ENCODE assay signal across 8 mouse cellular contexts in genomic region chr5:140827896-140828295, GRCm38 (mm10). TPM values are rescaled to one million over a fixed set of nuclear protein-coding genes. Genes with fewer than 3 reads are reported as not detected.
DNase-seq lines count a peak whose midpoint lies in the region; ATAC-seq and TF ChIP-seq lines count a peak whose summit lies in the region.

No protein-coding gene starts in this region.

- intact Hi-C loops in heart, adult 2 months (cut with DNase I) = loop anchor here (2.0 to 10.0 kb wide), 4 partner anchors 36 to 183 kb away; partner anchors contain the start of gene Ttyh3
- intact Hi-C loops in left cerebral cortex, postnatal 10 days (cut with DNase I) = loop anchor here (5.0 kb wide), 1 partner anchor 41 kb away; no protein-coding TSS in a partner anchor

- TF ChIP-seq POLR2A in heart, adult 2 months (IDR thresholded peaks at IDR 0.05; ENCODE audit: insufficient read depth, low read depth, low read length) = no peak

- H3K27me3 ChIP-seq in embryonic facial prominence, embryonic 12.5 days = no peaks in the 10 kb centered on the region
- H3K27me3 ChIP-seq in embryonic facial prominence, embryonic 10.5 days (replicated peaks; ENCODE audit: low read depth, poor library complexity, severe bottlenecking) = no peaks in the 10 kb centered on the region
- no peaks in the 10 kb centered on the region for H3K27me3 ChIP-seq in heart, adult 2 months (ENCODE audit: control insufficient read depth, insufficient read depth, low read length)
- H3K27me3 ChIP-seq in midbrain, postnatal 0 days (ENCODE audit: insufficient read depth, low read length) = no peaks in the 10 kb centered on the region

- WGBS in embryonic facial prominence, embryonic 12.5 days = 76% methylated on average over 8 of the region's 8 CpGs
- 85% methylated on average over 8 of the region's 8 CpGs for WGBS in embryonic facial prominence, embryonic 10.5 days
- WGBS in heart, adult 2 months = 9% methylated on average over 8 of the region's 8 CpGs
- WGBS in midbrain, postnatal 0 days = 72% methylated on average over 8 of the region's 8 CpGs

- no peak overlapping the region for H3K4me3 ChIP-seq in embryonic facial prominence, embryonic 12.5 days
- H3K4me3 ChIP-seq in embryonic facial prominence, embryonic 10.5 days = no peak overlapping the region
- peak overlapping the region; percentile 72; the same call in 1 of the 2 replicates for H3K4me3 ChIP-seq in heart, adult 2 months
- H3K4me3 ChIP-seq in midbrain, postnatal 0 days (ENCODE audit: low read depth, low read length) = 0 out of 2 replicates have a peak overlapping the region, but pooled peaks have one; percentile 9

- H3K27ac ChIP-seq in embryonic facial prominence, embryonic 12.5 days = no peak overlapping the region
- no peak overlapping the region for H3K27ac ChIP-seq in embryonic facial prominence, embryonic 10.5 days (replicated peaks)
- H3K27ac ChIP-seq in heart, adult 2 months = peak overlapping the region; percentile 87
- no peak overlapping the region for H3K27ac ChIP-seq in midbrain, postnatal 0 days (ENCODE audit: low read depth, low read length)

- H3K79me2 ChIP-seq in heart, adult 2 months (replicated peaks; ENCODE audit: control insufficient read depth, insufficient read depth, low read length) = peaks cover 14% of the 10 kb centered on the region

- 0 out of 2 replicates have a peak overlapping the region, but pooled peaks have one; percentile 15 for H3K9ac ChIP-seq in embryonic facial prominence, embryonic 12.5 days
- peak overlapping the region; percentile 65 for H3K9ac ChIP-seq in heart, adult 2 months (ENCODE audit: low read depth, low read length)
- no peak overlapping the region for H3K9ac ChIP-seq in midbrain, postnatal 0 days (replicated peaks; ENCODE audit: low read length, poor library complexity, severe bottlenecking)

- no peak for TF ChIP-seq CTCF in heart, adult 2 months (IDR thresholded peaks at IDR 0.05)
- no peak for TF ChIP-seq CTCF in midbrain, postnatal 0 days (IDR thresholded peaks at IDR 0.05)

- no peak for ATAC-seq in embryonic facial prominence, embryonic 12.5 days (ENCODE audit: insufficient number of reproducible peaks, insufficient read depth, low FRiP score, low TSS enrichment)
- ATAC-seq in midbrain, postnatal 0 days (ENCODE audit: low FRiP score) = no peak

- 0 out of 2 replicates have a peak, but pooled peaks have one; percentile 6 for TF ChIP-seq EP300 in heart, adult 2 months (IDR thresholded peaks at IDR 0.05; ENCODE audit: insufficient read depth, low read depth, low read length)

- DNase-seq in embryonic facial prominence, embryonic 10.5 days (ENCODE audit: low spot score) = no peak
- DNase-seq in heart, adult 2 months = peak in 1 of 2 experiments; percentile 49
- peak; percentile 36 to 45 for DNase-seq in kidney, postnatal 25 days
- DNase-seq in midbrain, postnatal 0 days (ENCODE audit: low spot score) = no peak
- DNase-seq in spleen, postnatal 14 days (ENCODE audit: low spot score in 2 of 2) = no peak
- no peak for DNase-seq in left cerebral cortex, postnatal 10 days (ENCODE audit: extremely low spot score in 1 of 2, low spot score in 2 of 2)
- no peak for DNase-seq in frontal cortex, postnatal 25 days (ENCODE audit: low spot score in 2 of 2)

- 0 out of 2 replicates have a peak, but pooled peaks cover 4% of the 10 kb centered on the region for H3K36me3 ChIP-seq in embryonic facial prominence, embryonic 12.5 days
- H3K36me3 ChIP-seq in embryonic facial prominence, embryonic 10.5 days (replicated peaks) = peaks cover 21% of the 10 kb centered on the region
- H3K36me3 ChIP-seq in heart, adult 2 months (ENCODE audit: control insufficient read depth, insufficient read depth, low read length) = peaks cover 37% of the 10 kb centered on the region
- H3K36me3 ChIP-seq in midbrain, postnatal 0 days (ENCODE audit: insufficient read depth, low read length) = no peaks in the 10 kb centered on the region

- H3K4me2 ChIP-seq in embryonic facial prominence, embryonic 12.5 days (replicated peaks) = peak overlapping the region; percentile 82; the same call in 1 of the 2 replicates
- H3K4me2 ChIP-seq in midbrain, postnatal 0 days (ENCODE audit: low read depth, low read length, poor library complexity, severe bottlenecking) = peak overlapping the region; percentile 95

- H3K9me3 ChIP-seq in embryonic facial prominence, embryonic 12.5 days = no peaks in the 10 kb centered on the region
- H3K9me3 ChIP-seq in embryonic facial prominence, embryonic 10.5 days = no peaks in the 10 kb centered on the region
- no peaks in the 10 kb centered on the region for H3K9me3 ChIP-seq in midbrain, postnatal 0 days (ENCODE audit: low read length)

- peaks cover 26% of the 10 kb centered on the region for H3K4me1 ChIP-seq in embryonic facial prominence, embryonic 12.5 days
- peaks cover 37% of the 10 kb centered on the region for H3K4me1 ChIP-seq in embryonic facial prominence, embryonic 10.5 days
- peaks cover 22% of the 10 kb centered on the region for H3K4me1 ChIP-seq in heart, adult 2 months (ENCODE audit: control insufficient read depth, insufficient read depth, low read length)
- H3K4me1 ChIP-seq in midbrain, postnatal 0 days (ENCODE audit: insufficient read depth, low read length) = peaks cover 14% of the 10 kb centered on the region

RNA-seq across cellular contexts. Expression of gene Gna12, which starts 2.3 kb away (rescaled TPM):
- 30.5 and 57.8 TPM in 2 replicates for polyA plus RNA-seq in embryonic facial prominence, embryonic 12.5 days (2016; fragmentation: Nextera tagmentation; extraction: Ambion mirVana)
- polyA plus RNA-seq in embryonic facial prominence, embryonic 10.5 days (2016; fragmentation: Nextera tagmentation; extraction: Ambion mirVana) = 11.4 and 14.1 TPM in 2 replicates
- total RNA-seq in heart, adult 2 months (2021) = 100 to 1,000 TPM; 118 to 136 TPM
- 117 and 136 TPM in 2 replicates for polyA plus RNA-seq in heart, adult 2 months (2012; rRNA removed)
- 115 and 152 TPM in 2 replicates for total RNA-seq in midbrain, postnatal 0 days (2014; rRNA removed)
- polyA plus RNA-seq in midbrain, postnatal 0 days (2015; fragmentation: Nextera tagmentation; extraction: Ambion mirVana) = 26.5 and 28.0 TPM in 2 replicates
- total RNA-seq in left cerebral cortex, postnatal 10 days (2021) = 10 to 100 TPM; 65.3 TPM

Comparison
In these comparisons a context has a peak if more than half of its experiments do, and no peak if none do; other contexts are left out.
1. H3K4me3 ChIP-seq: peak in heart, adult 2 months (single experiment) and midbrain, postnatal 0 days (single experiment); none in embryonic facial prominence, embryonic 12.5 days (single experiment) and embryonic facial prominence, embryonic 10.5 days (single experiment).
2. DNase-seq: peak in kidney, postnatal 25 days (2 of 2); none in embryonic facial prominence, embryonic 10.5 days (single experiment), midbrain, postnatal 0 days (single experiment), spleen, postnatal 14 days (0 of 2), left cerebral cortex, postnatal 10 days (0 of 2) and frontal cortex, postnatal 25 days (0 of 2).